Mouse (Mus musculus): Measurements from ENCODE around the gene Habp2. TPM values are rescaled to one million over a fixed set of nuclear protein-coding genes. Genes with fewer than 3 reads are reported as not detected.

Habp2 gene
- not detected in 2 replicates for polyA plus RNA-seq (2012; rRNA removed)

- DNase-seq (ENCODE audit: extremely low spot score in 1 of 2, low spot score in 1 of 2): peak in 1 of 2 experiments; percentile 10
These were observed at the start of gene Habp2 for GRCm38 (mm10) chr19:56286866-56287265. Gene Habp2 (plus strand): TSS chr19:56287137.

- no peak for DNase-seq (ENCODE audit: extremely low spot score in 1 of 2, low spot score in 1 of 2)
These were observed 48.4 kb upstream of the Habp2 start for GRCm38 (mm10) chr19:56238501-56238900.

GRCm38 (mm10) chr19:56245201-56245600, 41.7 kb upstream of the Habp2 start:
- DNase-seq (ENCODE audit: extremely low spot score in 1 of 2, low spot score in 1 of 2): no peak

DNA sequence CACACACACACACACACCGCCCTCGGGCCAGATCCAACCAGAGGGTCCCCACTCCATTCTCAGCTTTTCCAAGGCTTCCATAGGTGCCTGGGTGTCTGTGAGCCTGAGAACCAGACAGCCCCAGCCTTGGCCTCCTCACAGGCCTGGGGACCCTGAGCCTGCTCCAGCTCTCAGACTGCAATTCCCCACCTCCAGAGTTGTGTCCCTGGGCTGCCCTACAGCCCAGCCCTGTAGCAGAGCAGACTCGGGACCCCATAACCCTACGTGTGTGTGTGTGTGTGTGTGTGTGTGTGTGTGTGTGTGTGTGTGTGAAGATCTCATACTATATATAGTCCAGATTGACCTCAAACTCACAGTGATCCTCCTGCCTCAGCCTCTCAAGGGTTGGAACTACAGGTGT, 34.1 kb upstream of the Habp2 start:
- no peak for DNase-seq (ENCODE audit: extremely low spot score in 1 of 2, low spot score in 1 of 2)

DNA sequence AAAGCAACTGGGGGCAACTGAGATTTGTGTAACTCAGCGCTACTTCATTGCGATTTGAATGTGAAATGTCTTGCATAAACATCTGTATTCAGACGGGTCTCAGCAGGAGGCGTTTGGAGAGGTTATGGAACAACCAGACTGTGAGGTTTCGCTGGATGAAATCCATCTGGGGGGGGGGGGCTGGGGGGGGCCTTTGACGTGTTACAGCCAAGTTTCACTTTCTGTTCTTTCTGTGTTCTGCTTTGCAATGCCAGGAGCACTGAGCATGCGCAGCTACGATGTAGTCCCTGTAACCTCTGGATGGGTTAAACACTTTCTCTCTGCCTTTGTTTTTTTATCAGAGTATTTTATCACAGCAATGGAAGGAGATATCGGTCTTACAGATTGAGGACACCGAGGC, 33.7 kb upstream of the Habp2 start:
- DNase-seq (ENCODE audit: extremely low spot score in 1 of 2, low spot score in 1 of 2): no peak

- no peak for DNase-seq (ENCODE audit: extremely low spot score in 1 of 2, low spot score in 1 of 2)
These were observed 32.2 kb upstream of the Habp2 start for GRCm38 (mm10) chr19:56254751-56255150.

GRCm38 (mm10) chr19:56255506-56255905, 31.4 kb upstream of the Habp2 start:
- DNase-seq (ENCODE audit: extremely low spot score in 1 of 2, low spot score in 1 of 2): peak; percentile 4 to 73

GRCm38 (mm10) chr19:56256235-56256634, 30.7 kb upstream of the Habp2 start:
- no peak for DNase-seq (ENCODE audit: extremely low spot score in 1 of 2, low spot score in 1 of 2)

DNA sequence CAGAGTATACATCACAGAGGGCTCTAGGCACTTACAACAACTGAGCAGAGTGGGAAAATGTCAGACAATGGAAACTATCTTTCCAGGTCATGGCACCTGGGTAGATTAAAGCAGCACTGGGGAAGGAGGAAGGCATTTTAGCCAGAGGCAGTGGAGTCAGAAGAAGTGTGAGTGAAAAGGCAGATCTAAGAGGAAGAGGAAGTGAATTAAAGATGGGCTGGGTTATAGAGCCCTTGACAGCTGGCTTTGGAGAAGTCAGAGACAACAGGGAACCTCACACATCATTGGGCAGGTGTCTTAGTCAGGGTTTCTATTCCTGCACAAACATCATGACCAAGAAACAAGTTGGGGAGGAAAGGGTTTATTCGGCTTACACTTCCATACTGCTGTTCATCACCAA, 30.2 kb upstream of the Habp2 start:
- DNase-seq (ENCODE audit: extremely low spot score in 1 of 2, low spot score in 1 of 2): no peak

DNA sequence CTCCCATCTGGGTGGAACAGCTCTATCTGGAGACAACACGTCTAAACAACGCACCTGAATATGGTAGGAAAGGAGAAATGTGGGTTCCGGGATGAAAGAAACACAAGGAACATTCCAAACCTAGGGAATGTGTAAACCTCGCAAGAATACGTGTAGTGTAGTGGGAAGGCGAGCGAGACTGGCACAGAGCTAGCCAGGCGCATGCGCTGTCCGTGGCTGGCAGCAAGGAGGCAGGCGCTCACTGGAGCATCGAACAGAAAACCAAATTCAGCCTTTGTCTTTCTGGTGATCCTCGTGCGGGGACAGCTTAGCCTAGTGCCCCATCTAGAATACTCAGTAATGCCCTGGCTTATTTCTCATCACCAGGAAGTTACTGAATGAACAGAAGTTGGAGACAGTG, 23.2 kb upstream of the Habp2 start:
- no peak for DNase-seq (ENCODE audit: extremely low spot score in 1 of 2, low spot score in 1 of 2)

DNA sequence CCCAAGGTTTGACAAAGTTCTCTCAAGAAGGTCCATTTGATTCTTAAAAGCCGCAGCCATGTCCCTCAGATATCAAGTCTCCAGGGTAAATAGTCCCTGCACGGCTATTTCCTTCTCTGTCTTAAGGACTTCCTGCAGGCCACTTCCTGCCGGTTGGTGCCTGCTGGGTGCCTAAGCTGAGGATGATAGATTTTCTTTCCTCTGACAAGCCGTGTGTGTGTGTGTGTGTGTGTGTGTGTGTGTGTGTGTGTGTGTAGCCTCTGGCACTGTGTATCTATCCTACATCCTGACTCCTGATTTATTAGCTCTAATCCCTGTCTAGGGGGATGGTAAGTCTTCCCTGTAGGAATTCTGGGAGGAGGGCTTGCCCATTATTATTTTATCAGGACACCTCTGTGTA, 22.8 kb upstream of the Habp2 start:
- no peak for DNase-seq (ENCODE audit: extremely low spot score in 1 of 2, low spot score in 1 of 2)

GRCm38 (mm10) chr19:56265149-56265548, 21.8 kb upstream of the Habp2 start:
- DNase-seq (ENCODE audit: extremely low spot score in 1 of 2, low spot score in 1 of 2): no peak

DNA sequence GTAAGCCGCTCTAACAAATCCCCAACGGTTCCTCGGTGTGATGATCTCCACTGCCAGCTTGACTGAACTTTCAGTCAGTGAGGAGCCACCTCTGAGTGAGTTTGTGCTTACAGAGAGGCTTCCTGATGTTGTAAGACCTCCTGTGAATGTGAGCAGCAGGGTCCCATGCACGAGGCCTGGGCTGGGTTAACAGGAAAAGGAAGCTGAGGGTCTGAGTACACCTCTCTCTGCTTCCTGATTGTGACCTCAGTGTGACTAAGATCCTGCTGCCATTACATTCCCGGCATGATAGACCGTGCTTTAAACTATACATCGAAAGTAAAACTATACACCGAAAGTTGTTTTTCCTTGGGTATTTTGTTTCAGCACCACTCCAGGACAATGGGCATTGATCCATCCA, 14.9 kb upstream of the Habp2 start:
- no peak for DNase-seq (ENCODE audit: extremely low spot score in 1 of 2, low spot score in 1 of 2)

GRCm38 (mm10) chr19:56277140-56277804, 9.7 kb upstream of the Habp2 start:
- no peak for DNase-seq (ENCODE audit: extremely low spot score in 1 of 2, low spot score in 1 of 2)

DNA sequence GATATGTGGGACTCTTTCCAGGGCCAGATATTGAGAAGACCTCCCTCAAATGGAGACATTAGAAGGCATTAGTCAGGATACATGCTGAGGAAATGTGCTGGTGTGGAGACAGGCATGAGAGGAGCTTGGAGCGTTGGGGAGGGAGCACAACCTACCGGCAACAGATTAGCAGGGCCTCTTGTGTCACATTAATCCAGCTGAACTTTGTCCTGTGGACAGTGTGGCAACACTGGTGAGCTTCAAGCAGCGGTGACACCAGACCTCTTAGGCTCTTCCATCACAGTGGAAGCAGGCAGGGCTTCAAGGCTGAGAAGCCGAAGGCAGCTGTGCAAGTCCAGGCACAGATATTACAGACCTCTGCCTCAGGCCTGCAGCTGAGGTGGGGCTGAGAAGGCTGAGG, 9.0 kb upstream of the Habp2 start:
- DNase-seq (ENCODE audit: extremely low spot score in 1 of 2, low spot score in 1 of 2): no peak

DNA sequence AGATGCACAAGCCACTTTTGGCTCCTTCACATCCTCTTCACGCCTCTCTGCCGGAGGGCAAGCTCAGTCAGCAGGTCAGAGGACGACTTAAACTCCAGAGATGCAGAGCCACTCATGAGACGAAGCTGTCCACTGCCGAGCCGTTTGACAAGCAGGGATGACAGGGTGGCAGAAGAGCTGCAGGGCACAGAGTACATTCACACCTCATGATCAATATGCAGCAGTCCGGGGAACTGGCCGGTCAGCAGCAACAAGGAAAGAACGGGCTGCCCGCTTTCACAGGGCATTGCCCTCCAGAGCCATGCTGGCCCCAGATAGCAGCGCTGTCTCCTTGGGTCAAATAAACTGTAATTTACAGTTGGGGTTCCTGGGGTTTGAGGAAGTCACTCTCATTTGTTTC, 8.6 kb upstream of the Habp2 start:
- DNase-seq (ENCODE audit: extremely low spot score in 1 of 2, low spot score in 1 of 2): no peak

DNA sequence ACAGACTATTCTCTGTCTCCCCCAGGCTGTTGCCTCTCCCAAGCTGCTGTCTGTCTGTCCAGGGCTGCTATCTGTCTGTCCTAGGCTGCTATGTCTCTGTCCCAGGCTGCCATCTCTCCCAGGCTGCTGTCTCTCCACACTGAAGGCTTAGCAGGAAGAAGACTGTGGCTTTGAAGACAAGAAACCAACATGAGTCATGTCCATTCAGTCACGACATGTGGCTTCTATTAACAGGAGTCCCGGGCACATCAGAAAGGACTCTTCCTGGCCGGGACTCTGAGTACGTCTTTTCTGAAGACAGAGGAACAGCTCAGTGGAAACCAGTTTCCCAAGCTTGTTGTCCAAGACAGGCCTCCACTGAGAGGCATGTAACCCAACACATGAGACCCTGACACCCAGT, 1.7 kb upstream of the Habp2 start:
- DNase-seq (ENCODE audit: extremely low spot score in 1 of 2, low spot score in 1 of 2): no peak

DNA sequence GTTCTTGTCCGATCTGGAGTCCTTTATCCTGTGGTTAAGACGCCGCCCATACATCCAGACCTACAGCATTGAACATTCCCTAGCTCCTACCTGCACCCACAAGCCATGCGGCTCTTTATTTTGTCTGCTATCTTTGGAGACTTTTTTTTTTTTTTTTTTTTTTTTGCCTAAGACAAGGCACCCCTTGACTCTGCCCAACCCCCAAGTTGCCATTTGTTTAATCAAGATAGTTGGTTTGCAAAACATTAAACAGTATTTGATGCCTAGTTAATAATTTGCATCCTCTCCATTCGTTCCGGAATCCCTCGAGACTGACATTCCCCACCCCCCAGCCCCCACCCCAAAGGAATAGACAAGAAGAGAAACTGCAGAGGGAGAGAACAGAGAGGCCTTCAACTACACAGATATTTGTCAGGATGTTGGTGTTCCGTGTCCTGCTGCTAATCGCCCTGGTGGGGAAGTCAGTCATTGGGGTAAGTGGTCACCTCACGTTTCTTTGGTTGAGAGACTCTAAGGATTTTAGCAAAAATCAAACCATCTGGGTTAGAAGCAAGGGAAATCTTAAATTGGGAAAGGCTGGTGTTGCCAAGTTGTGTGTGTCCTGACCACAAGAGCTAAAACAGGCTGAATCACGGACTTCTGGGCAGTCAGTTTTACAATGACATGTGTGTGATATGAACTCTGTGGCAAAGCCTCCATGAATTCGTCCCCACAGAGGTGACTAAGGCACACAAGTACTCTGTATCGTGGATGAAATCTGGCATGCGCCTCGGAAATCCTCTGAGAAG, 837 bp downstream of the Habp2 start:
- DNase-seq (ENCODE audit: extremely low spot score in 1 of 2, low spot score in 1 of 2): no peak

- DNase-seq (ENCODE audit: extremely low spot score in 1 of 2, low spot score in 1 of 2): no peak
These were observed 1.5 kb downstream of the Habp2 start for GRCm38 (mm10) chr19:56288436-56288835.

DNA sequence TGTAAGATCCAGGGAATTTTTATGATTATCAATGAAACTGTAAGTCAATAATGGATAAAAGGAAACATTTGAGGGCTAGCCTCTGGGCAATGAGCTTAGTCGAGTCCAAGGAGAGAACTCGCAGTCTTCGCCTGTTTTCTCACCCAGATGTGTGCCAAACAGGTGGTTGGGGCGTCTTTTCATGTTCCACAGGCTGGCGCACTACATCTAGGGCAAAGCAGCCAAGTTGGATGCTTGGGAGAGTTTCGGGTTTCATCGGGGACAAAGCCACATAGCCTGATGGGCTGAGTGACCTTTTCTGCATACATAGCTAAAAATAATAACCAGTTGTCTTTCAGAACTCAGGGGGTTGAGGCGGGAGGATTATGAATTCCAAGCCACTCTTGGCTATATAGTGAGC, 2.7 kb downstream of the Habp2 start:
- DNase-seq (ENCODE audit: extremely low spot score in 1 of 2, low spot score in 1 of 2): no peak

- peak in 1 of 2 experiments; percentile 15 for DNase-seq (ENCODE audit: extremely low spot score in 1 of 2, low spot score in 1 of 2)
These were observed 5.0 kb downstream of the Habp2 start for GRCm38 (mm10) chr19:56291898-56292297.

- DNase-seq (ENCODE audit: extremely low spot score in 1 of 2, low spot score in 1 of 2): no peak
These were observed 5.4 kb downstream of the Habp2 start for GRCm38 (mm10) chr19:56292335-56292734.
